Mouse (Mus musculus) MEL-GATA-1-ER (cell line): ENCODE data around the gene Gprc5a.

ENCODE experiments used
- DNase-seq: peaks from one replicate; pipeline ENCODE4 v3.0.0-alpha.2; 2012; ENCODE audit warnings: low read depth; ENCODE audit errors: extremely low read depth

Gene Gprc5a

GRCm38 (mm10) chr6:135065236-135065957, at the start of gene Gprc5a:
Gprc5a (plus strand) TSS chr6:135065651.
- DNase-seq, result peak; percentile 21

- DNase-seq, result no peak
Observed at GRCm38 (mm10) chr6:135017211-135017610, 48.2 kb upstream of the Gprc5a start.

GRCm38 (mm10) chr6:135019564-135019963, 45.9 kb upstream of the Gprc5a start:
- no peak for DNase-seq

GRCm38 (mm10) chr6:135021633-135022032, 43.8 kb upstream of the Gprc5a start:
- DNase-seq, result no peak

- no peak for DNase-seq
Observed at GRCm38 (mm10) chr6:135023379-135023778, 42.1 kb upstream of the Gprc5a start.

- DNase-seq, result peak; percentile 28
Observed at GRCm38 (mm10) chr6:135024781-135025420, 40.5 kb upstream of the Gprc5a start.

GRCm38 (mm10) chr6:135026232-135026631, 39.2 kb upstream of the Gprc5a start:
- peak; percentile 30 for DNase-seq

GRCm38 (mm10) chr6:135026755-135027154, 38.7 kb upstream of the Gprc5a start:
- DNase-seq, result no peak

GRCm38 (mm10) chr6:135029246-135029645, 36.2 kb upstream of the Gprc5a start:
- DNase-seq, result no peak

GRCm38 (mm10) chr6:135038674-135039073, 26.8 kb upstream of the Gprc5a start:
- DNase-seq, result no peak

GRCm38 (mm10) chr6:135040275-135040871, 25.1 kb upstream of the Gprc5a start:
- DNase-seq, result no peak

- DNase-seq, result no peak
Observed at GRCm38 (mm10) chr6:135041930-135042329, 23.5 kb upstream of the Gprc5a start.

GRCm38 (mm10) chr6:135047276-135047675, 18.2 kb upstream of the Gprc5a start:
- DNase-seq, result no peak

- no peak for DNase-seq
Observed at GRCm38 (mm10) chr6:135048509-135048908, 16.9 kb upstream of the Gprc5a start.

- no peak for DNase-seq
Observed at GRCm38 (mm10) chr6:135048956-135049355, 16.5 kb upstream of the Gprc5a start.

GRCm38 (mm10) chr6:135053789-135054188, 11.7 kb upstream of the Gprc5a start:
- DNase-seq, result no peak

GRCm38 (mm10) chr6:135055882-135056281, 9.6 kb upstream of the Gprc5a start:
- DNase-seq, result no peak

- no peak for DNase-seq
Observed at GRCm38 (mm10) chr6:135060728-135061127, 4.7 kb upstream of the Gprc5a start.

GRCm38 (mm10) chr6:135064621-135065020, 830 bp upstream of the Gprc5a start:
- DNase-seq, result no peak

- DNase-seq, result no peak
Observed at GRCm38 (mm10) chr6:135066795-135067445, 1.5 kb downstream of the Gprc5a start.

- no peak for DNase-seq
Observed at GRCm38 (mm10) chr6:135068221-135068620, 2.8 kb downstream of the Gprc5a start.

- DNase-seq, result no peak
Observed at GRCm38 (mm10) chr6:135069856-135070255, 4.4 kb downstream of the Gprc5a start.
